In genomic region chr12:70715836-70716235, GRCm38 (mm10) we compare ENCODE assay signal across 14 mouse cellular contexts.
"Had no signal": no experiment of that assay in that cellular context is flagged by ENCODE, and none has a peak within 500 bp of the region (broad histone marks: within the 10 kb centered on the region; RNA-seq: fewer than 3 reads in every experiment).

No protein-coding gene starts in this region.

- ATAC-seq: midbrain, embryonic 13.5 days; midbrain, embryonic 15.5 days had no signal

- H3K27ac ChIP-seq: midbrain, embryonic 13.5 days; midbrain, embryonic 15.5 days; neural tube, embryonic 12.5 days; stomach, embryonic 15.5 days; stomach, postnatal 0 days had no signal

- H3K4me3 ChIP-seq: midbrain, embryonic 13.5 days; midbrain, embryonic 15.5 days; neural tube, embryonic 12.5 days; stomach, embryonic 15.5 days had no signal

- DNase-seq: lung, adult 18-20 months; lung, embryonic 14.5 days; lung, postnatal 10 days; lung, postnatal 4 days; right cerebral cortex, postnatal 25 days; right cerebral cortex, postnatal 4 days; thymus, adult 2 months; thymus, postnatal 25 days; thymus, postnatal 4 days had no signal
